Mouse (Mus musculus) kidney, postnatal 0 days (tissue): Measurements from ENCODE around the gene Pabpc1l. TPM values are rescaled to one million over a fixed set of nuclear protein-coding genes. Genes with fewer than 3 reads are reported as not detected.
A peak's percentile ranks its signal among the peaks of the same experiment; 100 is the strongest.

Experiments
- ATAC-seq: fragments of 200-750 bp; cut with Nextera tagmentation; replicated peaks from 2 replicates; pipeline ENCODE4 v1.8.0; 2017; ENCODE audit warnings: low read depth, moderate number of reproducible peaks, moderate TSS enrichment, moderate library complexity; ENCODE audit not compliant: low FRiP score
- DNase-seq: peaks from one replicate; pipeline ENCODE4 v3.0.0-alpha.2; 2016; ENCODE audit warnings: low spot score
- H3K27ac ChIP-seq: fragments of 300-500 bp; sonication (generic); 2 replicates; pipeline ENCODE4 v1.5.1; 2014; ENCODE audit warnings: mild to moderate bottlenecking
- H3K27me3 ChIP-seq: fragments of 300-500 bp; sonication (generic); 2 replicates; pipeline ENCODE4 v1.6.1; 2014; ENCODE audit warnings: low read length, mixed read lengths; ENCODE audit not compliant: insufficient read depth
- H3K36me3 ChIP-seq: fragments of 300-500 bp; sonication (generic); 2 replicates; pipeline ENCODE4 v1.6.1; 2014; ENCODE audit warnings: low read length, mixed read lengths; ENCODE audit not compliant: insufficient read depth
- H3K4me1 ChIP-seq: fragments of 300-500 bp; sonication (generic); replicated peaks from 2 replicates; pipeline ENCODE4 v1.6.1; 2014; ENCODE audit warnings: antibody characterized with exemption, low read length, mixed read lengths; ENCODE audit not compliant: insufficient read depth
- H3K4me2 ChIP-seq: fragments of 300-500 bp; sonication (generic); 2 replicates; pipeline ENCODE4 v1.6.1; 2014; ENCODE audit warnings: mild to moderate bottlenecking, low read length, moderate library complexity, mixed read lengths
- H3K4me3 ChIP-seq: fragments of 300-500 bp; sonication (generic); replicated peaks from 2 replicates; pipeline ENCODE4 v1.5.1; 2014; ENCODE audit warnings: low read depth, low read length
- H3K9ac ChIP-seq: fragments of 300-500 bp; sonication (generic); 2 replicates; pipeline ENCODE4 v1.6.1; 2014; ENCODE audit warnings: low read depth, low read length
- H3K9me3 ChIP-seq: fragments of 300-500 bp; sonication (generic); replicated peaks from 2 replicates; pipeline ENCODE4 v1.6.1; 2016; ENCODE audit warnings: low read length, inconsistent platforms, mixed read lengths
- CTCF ChIP-seq: IDR thresholded peaks from 2 replicates; pipeline ENCODE4 v1.5.1; 2016; ENCODE audit warnings: antibody characterized with exemption, low read depth, mild to moderate bottlenecking, moderate library complexity
- WGBS: fragments of 180-500 bp; shearing (Covaris S2); extraction: QIAGEN DNeasy Blood & Tissue Kit; methylation state at CpG from one replicate; pipeline ENCODE4 v1.1.7; 2014; 5-methylcytosine and 5-hydroxymethylcytosine counted together
- polyA plus RNA-seq: library from polyadenylated mRNA; unstranded; fragments of >200 nt; fragmentation: Nextera tagmentation; extraction: Ambion mirVana; gene quantifications from 2 replicates; pipeline ENCODE4 v1.2.1, GENCODE M21; 2015

Pabpc1l gene
- polyA plus RNA-seq = 2.7 and 4.0 TPM in 2 replicates

DNA sequence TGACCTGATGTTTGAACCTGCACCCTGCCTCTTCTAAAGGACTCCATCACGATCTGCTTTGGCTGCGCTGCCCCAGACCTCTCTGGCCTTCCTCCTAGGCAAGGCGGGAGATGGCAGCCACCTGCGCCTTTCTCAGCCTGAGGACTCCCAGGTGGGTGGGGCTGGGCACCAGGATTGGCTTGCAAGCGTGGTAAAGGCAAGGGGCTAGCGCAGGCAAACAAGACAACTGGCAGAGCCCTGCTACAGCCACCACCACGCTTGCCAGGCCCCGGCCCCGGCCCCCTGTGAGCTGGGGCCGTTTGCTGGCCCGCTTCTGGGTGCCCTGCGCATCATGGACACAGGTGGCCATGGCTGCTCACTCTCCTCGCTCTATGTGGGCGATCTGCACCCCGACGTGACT is at the start of gene Pabpc1l:
Pabpc1l (plus strand) TSS at position 301 of the 400 bp plus-strand sequence.
- no peak within 1 kb of the TSS for H3K4me2 ChIP-seq
- H3K9ac ChIP-seq = no peak within 1 kb of the TSS
- H3K9me3 ChIP-seq = no peaks in the 10 kb centered on the region
- no peak within 1 kb of the TSS for H3K27ac ChIP-seq
- WGBS = 83% methylated on average over 16 of the region's 16 CpGs
- no peak within 1 kb of the TSS for H3K4me3 ChIP-seq
- H3K27me3 ChIP-seq = no peaks in the 10 kb centered on the region
- no peak for DNase-seq
- no peaks in the 10 kb centered on the region for H3K36me3 ChIP-seq
- no peaks in the 10 kb centered on the region for H3K4me1 ChIP-seq
- no peak for ATAC-seq
- TF ChIP-seq CTCF = no peak

DNA sequence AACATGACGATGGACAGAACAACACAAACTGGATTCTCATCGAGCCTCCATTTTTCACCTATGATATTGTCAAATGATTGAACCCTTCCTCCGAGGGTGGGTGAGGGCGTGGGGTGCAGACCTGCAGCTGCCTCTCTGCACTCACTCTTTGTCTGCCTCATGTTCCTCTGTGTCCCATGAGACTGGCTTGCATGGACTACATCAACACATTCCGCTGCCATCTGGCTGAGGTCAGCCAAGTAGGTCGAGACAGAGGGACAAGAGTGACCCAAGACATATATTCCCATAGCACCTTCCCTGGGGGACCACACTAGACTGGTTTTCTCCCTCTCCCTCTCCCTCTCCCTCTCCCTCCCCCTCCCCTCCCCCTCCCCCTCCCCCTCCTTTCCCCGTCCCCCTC is 48.8 kb upstream of the Pabpc1l start:
- TF ChIP-seq CTCF = no peak
- H3K27ac ChIP-seq = no peak overlapping the region
- H3K4me3 ChIP-seq = no peak overlapping the region
- no peak overlapping the region for H3K4me2 ChIP-seq
- WGBS = 88% methylated on average over 6 of the region's 7 CpGs
- DNase-seq (no peak), ATAC-seq (no peak)
- no peaks in the 10 kb centered on the region for H3K4me1 ChIP-seq
- H3K27me3 ChIP-seq = no peaks in the 10 kb centered on the region
- no peak overlapping the region for H3K9ac ChIP-seq
- H3K36me3 ChIP-seq = no peaks in the 10 kb centered on the region
- H3K9me3 ChIP-seq = no peaks in the 10 kb centered on the region

DNA sequence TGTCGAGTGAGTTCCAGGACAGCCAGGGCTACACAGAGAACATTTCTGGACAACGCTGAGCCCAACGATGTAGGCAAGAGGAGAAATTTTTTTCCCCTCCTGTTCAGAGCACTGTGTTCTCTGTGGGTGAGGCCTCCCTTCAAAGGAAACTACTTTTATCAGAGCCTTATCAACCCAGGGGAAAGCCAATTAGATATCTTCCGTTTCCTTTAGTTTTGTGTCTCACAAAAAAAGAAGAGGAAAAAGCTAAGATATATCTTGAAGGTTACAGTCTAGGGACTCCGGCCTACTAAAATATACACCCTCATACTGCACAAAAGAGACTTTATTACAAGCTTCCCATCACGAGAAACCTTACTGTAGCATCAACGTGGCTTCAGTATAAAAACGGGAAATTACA is 38.0 kb upstream of the Pabpc1l start:
- Histone ChIP-seq H3K4me2 (no peak overlapping the region), H3K27me3 (no peaks in the 10 kb centered on the region), H3K9me3 (no peaks in the 10 kb centered on the region), H3K4me3 (no peak overlapping the region), H3K36me3 (no peaks in the 10 kb centered on the region), H3K4me1 (no peaks in the 10 kb centered on the region), H3K9ac (no peak overlapping the region), H3K27ac (no peak overlapping the region)
- 84% methylated on average over 8 of the region's 8 CpGs for WGBS
- ATAC-seq (no peak), DNase-seq (no peak)
- TF ChIP-seq CTCF = no peak

DNA sequence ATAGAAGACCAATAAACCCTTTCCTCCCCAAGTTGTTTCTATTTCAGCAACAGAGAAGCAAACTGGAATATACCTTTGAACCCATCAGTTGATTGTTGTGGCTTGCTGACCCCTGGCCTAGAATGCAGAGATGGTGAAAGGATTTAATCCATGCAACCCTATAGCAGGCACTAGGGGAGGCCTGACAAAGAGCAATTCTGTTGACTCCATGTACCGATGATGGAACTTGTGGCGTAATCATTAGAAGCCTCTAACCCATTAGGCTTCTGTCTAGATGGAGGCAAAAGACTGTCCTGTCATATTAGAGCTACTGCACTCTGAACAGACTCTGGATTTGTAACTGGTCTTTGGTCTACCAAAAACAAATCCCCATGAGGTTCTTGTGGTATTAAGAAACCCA is 32.4 kb upstream of the Pabpc1l start:
- H3K4me3 ChIP-seq = no peak overlapping the region
- DNase-seq (no peak), ATAC-seq (no peak)
- H3K9ac ChIP-seq = no peak overlapping the region
- 100% methylated on average over 2 of the region's 2 CpGs for WGBS
- H3K36me3 ChIP-seq = no peaks in the 10 kb centered on the region
- TF ChIP-seq CTCF = no peak
- H3K4me2 ChIP-seq = no peak overlapping the region
- no peak overlapping the region for H3K27ac ChIP-seq
- H3K4me1 ChIP-seq = peaks cover 15% of the 10 kb centered on the region; the same call in 1 of the 2 replicates
- no peaks in the 10 kb centered on the region for H3K27me3 ChIP-seq
- H3K9me3 ChIP-seq = no peaks in the 10 kb centered on the region

DNA sequence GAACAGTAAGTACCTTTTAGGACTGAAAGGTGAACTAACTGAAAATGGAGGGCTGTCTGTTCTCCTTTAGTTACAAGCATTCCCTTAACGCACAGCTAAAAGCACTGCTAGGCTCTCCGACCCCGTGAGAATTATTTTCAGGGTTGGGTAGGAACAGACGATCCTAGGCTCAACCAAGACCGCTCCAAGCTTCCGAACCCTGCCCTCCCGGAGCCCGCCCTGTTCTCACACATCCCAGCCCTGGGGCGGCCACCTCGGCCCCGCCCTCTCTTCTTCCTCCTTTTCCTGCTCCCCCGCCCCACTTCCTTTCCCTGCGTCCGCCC is 30.6 kb upstream of the Pabpc1l start, which contains the start of gene Ywhab:
Ywhab (plus strand) TSS at position 307 of the 323 bp plus-strand sequence.
- peak within 1 kb of the TSS; percentile 64 for H3K4me2 ChIP-seq
- no peaks in the 10 kb centered on the region for H3K9me3 ChIP-seq
- peaks cover 15% of the 10 kb centered on the region; the same call in 1 of the 2 replicates for H3K4me1 ChIP-seq
- H3K36me3 ChIP-seq = no peaks in the 10 kb centered on the region
- peak within 1 kb of the TSS; percentile 99 for H3K9ac ChIP-seq
- peak within 1 kb of the TSS; percentile 99 for H3K27ac ChIP-seq
- ATAC-seq (no peak), DNase-seq (peak; percentile 99)
- H3K4me3 ChIP-seq = peak within 1 kb of the TSS; percentile 99
- no peaks in the 10 kb centered on the region for H3K27me3 ChIP-seq
- WGBS = 0% methylated on average over 14 of the region's 14 CpGs
- no peak for TF ChIP-seq CTCF

DNA sequence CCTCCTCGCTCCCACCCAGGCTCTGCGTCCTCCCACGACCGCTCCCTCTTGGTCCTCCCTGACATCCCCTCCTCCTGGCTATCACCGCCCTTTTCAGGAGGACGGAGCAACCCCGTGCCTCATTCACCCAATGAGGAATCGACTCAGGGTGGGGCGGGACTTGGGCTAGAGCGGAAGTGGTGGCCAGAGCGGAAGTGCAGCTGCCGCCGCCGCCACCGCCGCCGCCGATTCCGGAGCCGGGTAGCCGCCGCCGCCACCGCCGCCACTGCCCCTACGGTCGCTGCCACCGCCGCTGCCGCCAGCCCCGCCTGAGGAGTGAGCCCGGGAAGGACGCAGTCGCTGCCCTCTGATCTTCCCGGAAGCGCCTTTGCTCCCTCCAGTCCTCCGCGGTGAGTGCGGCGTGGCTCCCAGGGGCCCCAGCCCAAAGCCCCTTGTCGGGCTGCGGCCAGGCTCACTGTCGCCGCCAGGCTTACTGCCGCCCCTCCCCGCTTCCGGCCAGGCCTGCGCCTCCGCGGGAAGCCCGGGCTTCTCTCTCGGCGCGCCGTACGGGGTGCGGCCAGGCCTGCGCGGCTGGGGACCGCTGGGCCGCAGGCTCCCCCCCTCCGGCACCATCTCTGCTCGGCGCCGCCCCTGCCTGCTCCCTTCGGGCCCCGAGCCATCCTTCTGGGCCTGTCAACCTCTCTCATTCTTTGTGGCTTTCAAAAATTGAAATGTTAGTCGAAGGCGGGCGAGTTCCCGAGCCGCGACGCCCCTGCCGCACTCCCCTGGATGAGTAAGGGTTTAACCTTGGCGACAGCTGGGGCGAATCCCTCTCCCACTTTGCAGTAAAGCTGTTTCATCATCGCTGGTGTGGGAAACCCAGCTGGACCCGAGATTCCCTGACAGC is 30.0 kb upstream of the Pabpc1l start:
- no peaks in the 10 kb centered on the region for H3K27me3 ChIP-seq
- peak; percentile 100 for ATAC-seq
- peak overlapping the region; percentile 99 for H3K27ac ChIP-seq
- peak overlapping the region; percentile 99 for H3K9ac ChIP-seq
- H3K36me3 ChIP-seq = no peaks in the 10 kb centered on the region
- peak; percentile 19; the same call in 1 of the 2 replicates for TF ChIP-seq CTCF
- peak overlapping the region; percentile 64 for H3K4me2 ChIP-seq
- WGBS = under 1% methylated on average over 57 of the region's 79 CpGs
- H3K9me3 ChIP-seq = no peaks in the 10 kb centered on the region
- DNase-seq = peak; percentile 70
- peaks cover 15% of the 10 kb centered on the region; the same call in 1 of the 2 replicates for H3K4me1 ChIP-seq
- peak overlapping the region; percentile 99 for H3K4me3 ChIP-seq
